Mouse (Mus musculus): ENCODE measurements around the gene Mnd1.

Gene Mnd1

GRCm38 (mm10) chr3:84155558-84156006 is at the start of gene Mnd1:
Mnd1 (minus strand) TSS chr3:84155786.
- peak; percentile 98 for DNase-seq (ENCODE audit: low spot score)

DNA sequence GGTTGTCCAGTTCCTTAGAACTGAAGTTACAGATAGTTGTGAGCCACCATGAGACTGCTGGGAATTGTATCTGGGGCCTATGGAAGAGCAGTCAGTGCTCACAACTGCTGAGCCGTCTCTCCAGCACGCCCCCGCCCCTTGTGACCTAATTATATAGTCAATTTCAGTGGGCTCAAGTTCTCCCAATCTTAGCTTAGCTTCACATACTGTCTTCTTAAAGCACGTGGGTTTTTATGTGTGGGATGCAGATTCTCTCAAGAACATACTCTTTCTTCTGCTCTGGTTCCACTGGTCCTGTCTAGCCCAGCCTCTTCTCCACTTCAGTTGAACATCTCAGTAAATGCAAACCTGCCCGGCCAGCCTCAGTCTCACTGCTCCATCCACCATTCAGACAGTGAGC is 49.1 kb upstream of the Mnd1 start:
- DNase-seq (ENCODE audit: low spot score): no peak

DNA sequence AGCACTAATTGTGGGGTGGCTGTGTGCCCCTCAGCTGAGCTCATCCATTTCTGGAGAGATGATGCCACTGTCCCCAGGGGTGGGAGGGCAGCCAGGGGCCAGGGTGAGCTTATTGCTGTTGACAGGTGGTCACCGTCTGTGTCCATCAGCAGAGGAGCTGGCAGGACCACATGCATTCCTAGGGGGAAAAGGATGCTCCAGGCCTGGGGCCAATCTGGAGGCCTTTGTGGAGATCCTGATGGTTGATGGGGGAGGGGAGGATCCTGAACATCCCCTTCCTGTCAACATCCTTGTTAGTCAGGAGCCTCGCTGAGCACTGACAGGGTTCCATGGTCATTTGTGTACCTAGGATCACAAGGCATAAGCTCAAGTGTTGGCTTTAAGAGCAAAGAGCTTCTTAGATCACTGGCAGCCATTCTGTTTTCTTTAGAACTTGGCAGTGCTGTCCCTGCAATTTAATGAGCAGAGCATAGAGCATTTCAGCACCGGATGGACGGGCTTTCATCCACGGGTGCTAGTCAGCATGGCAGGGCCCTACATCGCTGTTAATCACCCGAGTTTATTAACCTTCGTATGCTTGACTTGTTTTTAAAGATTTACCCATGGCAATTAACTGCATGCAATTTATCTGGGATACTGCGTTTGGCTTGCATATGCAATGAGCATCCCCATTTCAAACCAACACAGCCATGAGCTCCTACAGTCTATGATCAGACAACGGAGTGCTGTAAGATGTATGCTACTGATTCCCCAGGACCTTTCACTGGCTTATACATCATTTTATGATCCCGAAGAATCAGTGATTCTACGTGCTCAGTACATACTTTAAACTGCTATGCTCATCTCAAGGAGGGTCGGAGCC is 45.2 kb upstream of the Mnd1 start:
- DNase-seq (ENCODE audit: low spot score): no peak

GRCm38 (mm10) chr3:84199516-84199915 is 43.9 kb upstream of the Mnd1 start:
- DNase-seq (ENCODE audit: low spot score): no peak

DNA sequence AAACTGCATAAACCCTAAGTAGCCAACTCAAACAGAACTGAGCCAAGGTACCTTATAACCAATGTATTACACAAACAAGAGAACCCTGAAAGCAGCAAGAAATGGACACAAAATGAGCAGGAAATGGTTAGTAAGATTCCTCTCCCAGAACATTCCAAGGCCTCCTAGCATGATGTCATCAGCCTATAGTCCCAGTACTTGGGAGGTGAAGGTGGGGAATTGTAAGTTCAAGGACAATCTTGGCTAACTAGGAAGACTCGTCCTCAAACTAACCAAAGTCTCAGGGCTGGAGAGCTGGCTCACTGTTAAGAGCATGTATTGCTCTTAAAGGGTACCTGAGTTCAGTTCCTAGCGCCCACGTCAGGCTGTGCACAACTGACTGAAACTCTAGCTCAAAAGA is 42.6 kb upstream of the Mnd1 start:
- no peak for DNase-seq (ENCODE audit: low spot score)

DNA sequence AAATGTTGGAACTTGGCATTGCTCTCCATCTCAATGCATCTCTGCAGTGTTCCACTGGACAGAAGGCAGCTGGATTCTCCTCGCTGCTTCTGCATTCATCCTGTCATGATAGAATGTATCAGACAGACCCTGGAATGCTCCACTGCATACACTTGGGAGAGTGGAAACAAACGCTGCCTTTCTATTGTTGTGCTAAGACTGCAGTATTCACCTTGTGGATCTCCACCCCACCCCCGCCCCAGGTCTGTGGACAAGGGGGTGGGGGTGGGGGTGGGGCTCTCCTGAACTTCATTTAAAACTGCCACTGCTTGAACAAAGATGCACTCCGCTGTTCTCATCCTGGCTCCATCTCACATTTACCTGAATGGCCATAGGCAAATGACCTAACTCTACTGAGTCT is 38.3 kb upstream of the Mnd1 start:
- DNase-seq (ENCODE audit: low spot score): no peak

DNA sequence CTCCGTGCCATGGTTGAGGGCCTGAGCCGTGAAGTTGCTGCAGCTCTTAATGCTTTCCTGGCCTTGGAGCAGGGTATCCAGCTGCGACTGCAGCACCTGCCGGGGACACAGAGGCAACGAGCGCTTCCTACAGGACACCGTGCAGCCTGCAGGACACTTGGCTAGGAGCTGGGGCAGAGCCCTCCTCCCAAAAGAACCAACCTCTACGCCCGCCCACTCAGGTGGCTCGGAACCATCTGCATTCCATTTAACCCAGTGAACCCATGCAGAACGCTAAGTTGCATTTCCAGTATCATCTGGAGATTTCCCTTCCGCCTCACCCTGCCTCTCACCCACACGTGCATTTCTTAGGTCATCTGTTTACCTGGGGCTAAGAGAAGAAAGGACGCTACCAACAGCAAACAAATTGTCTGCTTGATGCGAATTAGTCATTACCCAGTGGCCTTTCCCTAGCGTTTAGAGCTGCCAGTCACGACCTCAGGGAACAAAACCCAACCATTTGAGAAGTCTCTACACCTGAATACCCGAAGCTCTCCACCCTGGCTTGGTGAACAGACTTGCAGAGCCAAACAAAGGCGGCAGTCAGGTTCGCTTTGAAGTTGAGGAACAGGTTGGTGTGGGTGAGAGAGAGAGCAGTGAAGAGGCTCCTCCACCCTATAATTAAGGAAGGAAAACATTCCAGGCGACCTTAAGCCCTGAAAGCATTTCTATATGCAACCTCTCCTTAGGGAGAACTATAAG is 35.7 kb upstream of the Mnd1 start:
- DNase-seq (ENCODE audit: low spot score): no peak

- DNase-seq (ENCODE audit: low spot score): no peak
Observed at GRCm38 (mm10) chr3:84190513-84191061, 35.0 kb upstream of the Mnd1 start.

GRCm38 (mm10) chr3:84189629-84190173 is 34.1 kb upstream of the Mnd1 start:
- no peak for DNase-seq (ENCODE audit: low spot score)

GRCm38 (mm10) chr3:84181717-84182116 is 26.1 kb upstream of the Mnd1 start:
- no peak for DNase-seq (ENCODE audit: low spot score)

DNA sequence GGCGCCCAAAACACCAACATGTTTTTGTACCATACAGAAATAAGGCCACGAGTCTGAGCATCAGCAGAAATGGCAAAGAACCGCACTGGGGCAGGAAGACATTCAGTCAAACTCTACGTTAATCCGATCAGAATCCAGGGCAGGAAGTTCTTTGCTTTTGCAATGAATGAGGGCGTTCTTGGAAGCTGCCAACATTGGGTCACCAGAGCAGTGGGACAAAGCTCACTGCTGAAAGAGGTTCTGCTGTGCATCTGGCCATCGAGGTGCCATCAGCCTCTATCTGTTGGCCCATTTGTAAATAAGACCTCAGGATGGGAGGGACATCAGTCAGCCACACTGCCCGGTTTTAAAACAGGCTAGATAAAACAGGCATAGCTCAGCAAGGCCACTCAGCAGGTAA is 25.5 kb upstream of the Mnd1 start:
- DNase-seq (ENCODE audit: low spot score): no peak

DNA sequence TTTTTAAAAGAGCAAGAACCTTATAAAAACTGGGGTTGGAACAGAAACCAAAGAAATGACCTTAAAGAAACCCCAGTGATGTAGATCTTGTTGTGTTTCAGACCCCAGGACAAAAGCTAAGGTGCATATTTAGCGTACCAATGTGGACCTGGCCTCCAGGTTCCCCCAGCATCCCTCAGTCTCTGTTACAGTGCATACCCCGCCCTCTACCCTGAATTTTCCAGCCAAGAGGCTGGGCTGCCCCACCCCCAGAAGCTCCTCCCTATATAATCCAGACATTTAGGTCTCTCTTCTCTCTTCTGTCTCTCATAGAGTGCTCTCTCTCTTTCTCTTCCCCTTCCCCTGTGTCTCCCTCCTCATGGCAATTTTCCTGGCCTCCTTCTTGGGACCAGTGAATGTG is 24.7 kb upstream of the Mnd1 start:
- DNase-seq (ENCODE audit: low spot score): no peak

DNA sequence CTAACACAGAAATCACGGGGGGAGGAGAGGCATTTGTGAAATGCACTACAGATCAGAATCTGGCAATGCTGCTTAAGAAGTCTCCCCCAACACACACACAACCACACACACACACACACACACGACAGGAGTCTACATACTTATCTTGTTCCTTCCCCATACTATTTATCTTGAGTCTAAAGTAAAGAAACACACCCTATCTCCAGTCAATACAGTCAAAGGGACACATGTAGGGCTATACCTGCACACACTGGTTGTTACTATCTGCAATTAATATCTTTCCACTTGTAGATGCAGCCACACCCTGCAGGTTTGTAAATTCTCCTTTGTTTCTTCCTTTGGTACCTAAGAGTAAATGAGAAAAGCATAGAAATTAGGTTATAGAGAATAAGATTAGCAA is 22.2 kb upstream of the Mnd1 start:
- DNase-seq (ENCODE audit: low spot score): no peak

GRCm38 (mm10) chr3:84175337-84176315 is 20.0 kb upstream of the Mnd1 start:
- DNase-seq (ENCODE audit: low spot score): peak; percentile 73

- no peak for DNase-seq (ENCODE audit: low spot score)
Observed at GRCm38 (mm10) chr3:84173581-84174154, 18.1 kb upstream of the Mnd1 start, which contains the start of gene Gm6525. Gm6525 (plus strand) TSS chr3:84174104.

DNA sequence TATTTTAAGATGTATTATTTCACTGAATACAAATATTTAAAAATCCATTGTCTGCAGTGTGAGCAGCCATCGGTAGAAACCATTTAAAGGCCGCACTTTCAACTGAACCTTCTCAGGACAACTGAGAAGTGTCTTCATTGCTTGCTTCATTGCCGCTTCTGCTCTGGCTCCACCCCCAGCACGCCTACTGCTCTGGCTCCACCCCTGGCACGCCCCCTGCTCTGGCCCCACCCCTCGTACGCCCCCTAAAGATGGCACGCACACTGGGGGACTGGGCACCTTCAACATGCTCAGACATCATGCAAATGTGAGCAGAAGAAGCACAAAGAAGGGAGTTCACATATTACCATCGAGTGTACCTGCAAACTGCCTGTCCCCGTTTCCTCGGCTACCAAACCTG is 16.8 kb upstream of the Mnd1 start:
- no peak for DNase-seq (ENCODE audit: low spot score)

GRCm38 (mm10) chr3:84169393-84170005 is 13.9 kb upstream of the Mnd1 start:
- DNase-seq (ENCODE audit: low spot score): no peak

GRCm38 (mm10) chr3:84168943-84169342 is 13.4 kb upstream of the Mnd1 start:
- no peak for DNase-seq (ENCODE audit: low spot score)

- DNase-seq (ENCODE audit: low spot score): no peak
Observed at GRCm38 (mm10) chr3:84166073-84166472, 10.5 kb upstream of the Mnd1 start.

DNA sequence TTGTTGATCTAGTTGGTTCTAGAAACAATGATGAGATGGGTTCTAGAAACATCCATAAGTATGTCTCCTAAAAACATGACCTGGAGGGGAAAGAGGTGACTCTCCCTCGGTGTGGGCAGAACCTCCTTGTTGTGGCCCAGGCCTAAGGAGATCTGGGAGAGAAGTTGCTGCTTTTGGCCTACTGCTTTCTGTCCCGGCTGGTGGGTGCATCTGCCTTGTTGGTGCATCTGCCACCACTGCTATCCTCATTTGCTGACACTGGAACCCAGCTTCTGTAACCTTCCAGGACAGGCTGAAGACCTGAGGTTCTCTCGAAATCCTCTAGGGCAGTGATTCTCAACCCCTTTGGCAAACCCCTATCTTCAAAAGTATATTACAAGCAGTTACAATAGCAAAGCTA is 9.8 kb upstream of the Mnd1 start:
- no peak for DNase-seq (ENCODE audit: low spot score)

All from layer of hippocampus, adult 11-12 months (tissue).